8 mouse cellular contexts compared by ENCODE assay signal in genomic region chr11:53032336-53032735, GRCm38 (mm10).
DNase-seq lines count a peak whose midpoint lies in the region; ATAC-seq and TF ChIP-seq lines count a peak whose summit lies in the region.

No protein-coding gene starts in this region.

- no peaks in the 10 kb centered on the region for H3K9me3 ChIP-seq in forebrain, postnatal 0 days (ENCODE audit: low read length)

- DNase-seq in cerebellum, adult 11 months, result peak; percentile 49
- DNase-seq in cerebellum, adult 18-20 months, result peak; percentile 52 to 80
- peak; percentile 85 for DNase-seq in forebrain, postnatal 0 days
- DNase-seq in hindlimb bud, embryonic 11.5 days (ENCODE audit: extremely low spot score, low read depth, low spot score), result peak; percentile 18
- peak; percentile 82 to 87 for DNase-seq in left cerebral cortex, postnatal 14 days (ENCODE audit: low spot score in 2 of 2)
- DNase-seq in splenic B cell, adult 2 months (ENCODE audit: low read depth, low spot score), result peak; percentile 57

- no peaks in the 10 kb centered on the region for H3K36me3 ChIP-seq in forebrain, postnatal 0 days (ENCODE audit: insufficient read depth)
- H3K36me3 ChIP-seq in splenic B cell, adult 2 months (ENCODE audit: control insufficient read depth, insufficient read depth, low read length, poor library complexity, severe bottlenecking), result no peaks in the 10 kb centered on the region

- TF ChIP-seq CTCF in forebrain, postnatal 0 days (IDR thresholded peaks at IDR 0.05; ENCODE audit: low read depth), result peak; percentile 94

- no peak overlapping the region for H3K4me3 ChIP-seq in forebrain, postnatal 0 days (ENCODE audit: low read depth, low read length)

- no peak overlapping the region for H3K27ac ChIP-seq in forebrain, postnatal 0 days (ENCODE audit: low read depth, low read length)

- H3K27me3 ChIP-seq in forebrain, postnatal 0 days (ENCODE audit: insufficient read depth, low read length), result no peaks in the 10 kb centered on the region
- no peaks in the 10 kb centered on the region for H3K27me3 ChIP-seq in splenic B cell, adult 2 months (ENCODE audit: control insufficient read depth, insufficient read depth, low read length, poor library complexity, severe bottlenecking)

- H3K4me2 ChIP-seq in forebrain, postnatal 0 days (ENCODE audit: low read depth), result no peak overlapping the region

- no peak overlapping the region for H3K9ac ChIP-seq in forebrain, postnatal 0 days

- WGBS in forebrain, postnatal 0 days, result 25% methylated on average over 4 of the region's 4 CpGs

- no peak for ATAC-seq in cerebellum, adult (ENCODE audit: insufficient number of reproducible peaks, low FRiP score, low TSS enrichment)
- ATAC-seq in forebrain, postnatal 0 days, result peak; percentile 64; the same call in 1 of the 2 replicates
- 0 out of 2 replicates have a peak, but pooled peaks have one; percentile 47 for ATAC-seq in monocyte, adult 5-6 weeks (replicated peaks; ENCODE audit: insufficient number of reproducible peaks, low FRiP score, low TSS enrichment, poor library complexity, severe bottlenecking)

- H3K4me1 ChIP-seq in forebrain, postnatal 0 days (ENCODE audit: insufficient read depth), result no peaks in the 10 kb centered on the region

- intact Hi-C loops in left cerebral cortex, postnatal 14 days (cut with DNase I), result loop anchor here (2.0 to 5.0 kb wide), 2 partner anchors 266 to 610 kb away; no protein-coding TSS in a partner anchor

Comparison
In these comparisons a context has a peak if more than half of its experiments do, and no peak if none do; other contexts are left out.
1. DNase-seq: peak in every context shown above with its lines; median percentile 85 in forebrain, postnatal 0 days; 84 in left cerebral cortex, postnatal 14 days; 66 in cerebellum, adult 18-20 months; 57 in splenic B cell, adult 2 months; 49 in cerebellum, adult 11 months; 18 in hindlimb bud, embryonic 11.5 days.